Mouse (Mus musculus) megakaryocyte, adult 5-6 weeks (primary cell): Measurements from ENCODE around the gene Onecut3. TPM values are rescaled to one million over a fixed set of nuclear protein-coding genes. Genes with fewer than 3 reads are reported as not detected.

ENCODE experiments used
- ATAC-seq: 2 replicates; pipeline ENCODE4 v1.8.0; 2016; ENCODE audit warnings: mild to moderate bottlenecking, inconsistent platforms; ENCODE audit not compliant: poor library complexity, severe bottlenecking
- total RNA-seq, 2 experiments: library from RNA; stranded (forward) in 1 of 2; stranded (reverse) in 1 of 2; fragments of 153-499, 151-499 nt in 1 of 2; fragments of 221-1000, 200-1000 nt in 1 of 2; gene quantifications; 2 replicates each; pipeline versions ENCODE4 v1.2.3 to v1.2.4; 2015 to 2017

The Onecut3 gene
- total RNA-seq, 2 experiments from 2014 or later, result not detected

- no peak for ATAC-seq
These were observed 9.1 kb downstream of the Onecut3 start for GRCm38 (mm10) chr10:80503599-80504220.

DNA sequence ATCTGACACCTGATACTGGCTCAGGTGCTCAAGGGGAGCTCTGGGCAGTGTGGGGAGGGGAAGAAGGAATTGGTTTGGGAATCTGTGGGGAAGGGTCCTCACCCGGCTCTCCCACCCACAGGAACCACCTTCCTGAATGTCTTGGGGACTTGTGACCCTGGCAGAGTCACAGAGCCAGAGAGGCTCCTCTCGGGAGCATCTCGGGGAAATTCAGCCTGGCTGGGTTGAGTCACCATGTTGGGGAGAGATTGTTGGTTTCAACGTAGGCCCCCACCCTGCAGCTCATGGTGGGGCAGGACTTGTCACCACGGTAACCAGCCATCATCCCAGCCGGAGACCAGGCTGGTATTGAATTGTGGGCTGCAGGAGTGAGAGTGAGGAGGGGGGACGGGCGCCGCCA, 10.1 kb downstream of the Onecut3 start:
- ATAC-seq, result no peak

DNA sequence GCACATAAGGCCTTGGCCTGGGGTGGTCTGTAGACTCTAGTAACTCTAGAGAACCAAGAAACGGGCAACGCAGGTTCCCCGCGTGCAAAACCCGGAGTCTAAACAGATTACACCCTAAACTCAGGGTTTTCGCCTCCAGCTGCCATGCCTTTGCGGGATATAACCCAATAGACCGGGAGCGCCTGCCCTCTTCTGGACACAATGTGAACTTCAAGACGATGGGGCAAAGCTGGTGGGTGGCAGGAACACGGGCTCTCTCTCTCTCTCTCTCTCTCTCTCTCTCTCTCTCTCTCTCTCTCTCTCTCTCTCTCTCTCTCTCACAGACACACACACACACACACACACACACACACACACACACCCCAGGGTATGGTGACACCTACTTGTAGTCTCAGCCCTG, 11.6 kb downstream of the Onecut3 start:
- peak; percentile 65 for ATAC-seq

- peak; percentile 89 for ATAC-seq
These were observed 15.0 kb downstream of the Onecut3 start for GRCm38 (mm10) chr10:80509412-80510272.

GRCm38 (mm10) chr10:80510273-80510660, 15.6 kb downstream of the Onecut3 start:
- ATAC-seq, result peak; percentile 31; the same call in 1 of the 2 replicates

DNA sequence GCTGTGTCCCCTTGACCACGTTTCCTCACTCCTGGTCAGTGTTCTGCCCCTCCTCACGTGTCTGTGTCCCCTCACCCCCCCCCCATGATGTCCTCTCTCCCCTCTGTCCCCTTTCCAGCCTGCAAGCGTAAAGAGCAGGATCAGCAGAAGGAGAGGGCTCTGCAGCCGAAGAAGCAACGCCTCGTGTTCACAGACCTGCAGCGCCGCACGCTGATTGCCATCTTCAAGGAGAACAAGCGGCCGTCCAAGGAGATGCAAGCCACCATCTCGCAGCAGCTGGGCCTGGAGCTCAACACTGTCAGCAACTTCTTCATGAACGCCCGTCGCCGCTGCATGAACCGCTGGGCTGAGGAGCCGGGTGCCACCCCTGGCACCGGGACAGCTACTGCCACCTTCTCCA, 19.1 kb downstream of the Onecut3 start:
- no peak for ATAC-seq

- ATAC-seq, result no peak
These were observed 24.7 kb downstream of the Onecut3 start for GRCm38 (mm10) chr10:80519287-80519686.

GRCm38 (mm10) chr10:80523299-80523698, 28.7 kb downstream of the Onecut3 start:
- ATAC-seq, result no peak

- no peak for ATAC-seq
These were observed 31.5 kb downstream of the Onecut3 start for GRCm38 (mm10) chr10:80526172-80526571.

DNA sequence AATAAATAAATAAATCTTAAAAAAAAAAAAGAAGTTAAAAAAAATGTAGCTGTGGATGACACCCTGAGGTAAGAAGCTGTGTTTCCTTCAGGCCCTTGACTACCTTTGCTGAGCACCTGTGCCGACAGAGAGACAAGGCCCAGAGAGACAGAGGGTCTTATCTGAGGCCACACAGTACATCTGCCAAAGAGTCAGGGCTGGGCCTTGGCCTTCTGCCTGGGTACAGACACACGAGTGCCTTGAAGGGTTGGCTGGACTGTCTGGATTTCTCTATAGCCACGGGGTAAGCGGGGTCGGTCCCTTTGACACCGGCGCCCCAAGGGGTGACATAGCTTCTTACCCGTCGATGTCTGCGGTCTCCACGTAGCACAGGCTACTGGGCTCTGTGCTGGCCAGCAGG, 38.1 kb downstream of the Onecut3 start:
- ATAC-seq, result no peak

GRCm38 (mm10) chr10:80533704-80534103, 39.1 kb downstream of the Onecut3 start:
- ATAC-seq, result 0 out of 2 replicates have a peak, but pooled peaks have one; percentile 16

DNA sequence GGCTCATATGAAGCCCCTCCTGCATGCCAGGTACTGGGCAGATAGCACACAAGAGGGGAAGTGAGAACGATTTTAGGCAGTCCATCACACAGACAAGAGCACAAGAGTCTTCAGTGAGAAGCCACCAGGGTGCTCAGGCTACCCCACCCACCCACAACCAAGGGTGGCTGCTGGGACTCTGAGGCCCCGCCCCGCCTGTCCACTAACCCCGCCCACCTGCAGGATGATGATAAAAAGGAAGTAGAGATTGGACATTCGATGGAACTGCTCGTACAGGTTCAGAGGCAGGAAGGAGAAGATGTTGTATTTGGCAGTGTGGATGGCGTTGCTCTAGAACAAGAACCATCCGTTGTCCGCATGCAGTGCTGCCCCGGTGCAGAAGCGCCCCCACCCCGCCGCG, 40.4 kb downstream of the Onecut3 start:
- ATAC-seq, result peak; percentile 28; the same call in 1 of the 2 replicates

DNA sequence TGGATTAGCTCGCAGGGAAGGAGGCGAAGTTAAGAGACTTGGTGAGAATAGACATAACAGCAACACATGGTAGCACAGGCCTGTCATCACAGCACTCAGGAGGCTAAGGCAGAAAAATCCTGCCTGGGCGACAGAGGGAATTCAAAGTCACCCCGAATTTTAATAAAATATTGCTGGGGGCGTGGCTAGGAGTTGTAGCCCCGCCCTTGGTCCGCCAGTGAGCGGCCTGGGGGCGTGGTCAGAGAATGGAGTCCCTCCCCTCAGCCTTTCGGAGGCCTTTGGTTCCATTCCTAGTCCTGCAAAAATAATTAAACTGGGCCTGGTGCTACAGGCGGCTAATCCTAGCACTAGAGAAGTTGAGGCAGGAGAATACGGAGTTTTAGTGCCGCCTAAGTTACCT, 41.1 kb downstream of the Onecut3 start:
- no peak for ATAC-seq

DNA sequence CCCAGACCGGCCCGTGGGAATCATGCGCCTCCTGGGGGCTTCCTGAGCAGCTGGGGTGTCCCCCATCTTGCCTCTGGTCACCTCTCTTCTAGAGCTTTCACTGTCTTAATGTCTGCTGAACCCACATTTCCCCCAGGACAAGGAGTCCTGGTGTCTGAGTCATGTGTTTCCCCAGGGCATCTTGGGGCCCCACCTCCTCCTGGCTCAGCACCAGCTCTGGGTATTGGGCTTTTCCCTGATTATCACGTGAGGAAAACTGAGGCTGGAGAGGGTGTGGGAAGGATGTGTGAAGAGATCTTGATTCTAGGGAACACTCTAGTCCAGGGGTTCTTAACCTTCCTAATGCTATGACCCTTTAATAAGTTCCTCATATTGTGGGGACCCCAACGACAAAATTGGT, 43.5 kb downstream of the Onecut3 start:
- ATAC-seq, result no peak

GRCm38 (mm10) chr10:80538710-80539394, 44.2 kb downstream of the Onecut3 start, which contains the start of gene Atp8b3:
Gene Atp8b3 (minus strand): TSS chr10:80539124.
- peak; percentile 91 for ATAC-seq

- no peak for ATAC-seq
These were observed 44.9 kb downstream of the Onecut3 start for GRCm38 (mm10) chr10:80539493-80539892.

DNA sequence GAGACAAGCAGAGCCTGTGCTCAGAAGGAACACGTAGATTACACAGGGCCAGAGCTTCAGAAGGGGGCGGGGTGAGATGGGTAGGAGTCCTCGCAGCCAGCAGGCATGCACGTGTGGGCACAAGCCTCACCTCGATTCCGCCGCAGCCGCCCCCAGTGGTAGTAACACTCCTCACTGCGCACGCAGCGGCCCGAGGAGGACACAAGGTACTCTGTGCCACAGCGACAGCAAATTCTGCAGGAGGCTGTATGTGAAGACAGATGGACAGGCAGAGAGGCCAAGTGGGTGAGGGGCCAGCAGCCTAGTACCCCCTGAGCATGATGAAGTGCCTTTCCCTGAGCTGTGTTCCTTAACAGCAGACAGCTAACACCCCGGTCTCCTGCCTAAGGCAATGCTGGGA, 49.2 kb downstream of the Onecut3 start:
- no peak for ATAC-seq

GRCm38 (mm10) chr10:80545590-80545989, 51.0 kb downstream of the Onecut3 start:
- ATAC-seq, result no peak

DNA sequence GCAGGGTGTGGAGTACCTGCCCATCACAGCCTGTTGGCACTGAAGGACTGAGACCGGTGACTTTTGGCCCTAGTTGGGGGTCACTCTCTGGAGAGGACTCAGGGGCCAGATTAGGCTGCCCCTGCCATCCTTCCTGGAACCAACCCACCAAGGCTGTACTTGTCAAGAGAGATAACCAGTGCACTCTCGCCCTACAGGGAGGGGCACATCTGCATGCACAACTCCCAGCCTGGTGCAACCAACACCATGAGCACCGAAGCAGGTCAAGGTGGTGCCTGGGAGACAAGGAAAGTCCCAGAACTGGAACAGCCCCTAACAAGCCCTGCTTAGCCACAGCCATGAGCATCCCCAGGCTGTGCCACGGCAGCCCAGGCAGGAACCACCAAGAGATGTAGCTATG, 52.3 kb downstream of the Onecut3 start:
- no peak for ATAC-seq

DNA sequence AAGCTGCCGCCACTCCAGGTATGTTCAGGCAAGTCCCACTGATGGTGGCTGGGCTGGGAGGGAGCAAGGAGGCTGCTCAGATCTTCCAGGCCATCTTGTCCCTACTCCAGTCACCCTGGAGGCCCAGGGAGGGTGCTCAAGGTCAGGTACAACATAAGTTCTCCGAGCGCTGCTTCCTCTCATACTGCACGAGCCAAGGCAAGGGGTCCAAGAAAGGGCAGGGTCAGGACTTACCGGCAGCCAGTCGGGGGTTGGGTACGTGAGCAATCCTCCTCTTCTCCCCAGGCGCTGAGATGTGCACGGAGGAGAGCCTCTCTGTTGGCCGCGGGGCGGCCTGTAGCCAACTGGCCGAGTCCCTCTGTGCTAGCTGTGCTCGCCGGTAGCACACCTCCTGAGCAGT, 52.9 kb downstream of the Onecut3 start:
- ATAC-seq, result no peak

DNA sequence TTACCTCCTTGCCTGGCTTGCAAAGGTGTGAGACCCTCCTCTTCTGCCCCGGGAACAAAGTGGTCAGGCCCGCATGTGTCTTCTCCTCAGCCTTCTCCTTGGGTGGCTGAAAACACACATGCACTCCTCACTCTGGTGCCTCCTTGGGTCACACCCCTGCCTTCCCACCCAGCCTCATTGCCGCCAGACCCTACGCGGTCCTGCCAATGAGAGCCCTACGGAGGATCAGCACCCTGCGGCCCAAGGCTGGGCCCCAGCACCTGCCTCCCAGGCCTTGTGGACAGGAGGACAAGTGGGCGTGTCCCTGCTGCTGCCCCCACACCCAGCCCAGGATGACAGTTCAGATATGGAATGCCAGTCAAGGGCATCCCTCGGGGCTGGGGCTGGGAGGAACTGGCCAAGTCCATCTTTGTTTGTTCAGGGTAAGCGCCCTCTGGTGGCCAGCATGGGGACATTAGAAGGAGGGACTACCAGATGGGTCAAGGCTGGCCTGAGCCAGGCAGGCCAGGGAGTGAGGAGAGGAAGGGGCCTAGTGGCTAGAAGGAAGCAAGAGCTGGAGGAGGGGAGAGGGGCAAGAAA, 53.9 kb downstream of the Onecut3 start:
- peak; percentile 79 for ATAC-seq
